Mouse (Mus musculus) CH12.LX (cell line): Measurements from ENCODE around the gene Kif3b. TPM values are rescaled to one million over a fixed set of nuclear protein-coding genes. Genes with fewer than 3 reads are reported as not detected.

ENCODE experiments used
- DNase-seq: peaks from one replicate; pipeline ENCODE4 v3.0.0-alpha.2; 2013; ENCODE audit errors: extremely low read depth
- H3K27ac ChIP-seq: 2 replicates; pipeline ENCODE4 v1.5.1; 2012; ENCODE audit warnings: low read depth, mild to moderate bottlenecking, control low read depth, moderate library complexity; ENCODE audit not compliant: insufficient read depth
- H3K27me3 ChIP-seq: replicated peaks from 2 replicates; pipeline ENCODE3; 2012; ENCODE audit warnings: inconsistent platforms
- H3K36me3 ChIP-seq, 2 experiments: replicated peaks in 1 of 2; 2 replicates each; pipeline versions ENCODE3 to v1.6.1; 2012; ENCODE audit warnings: inconsistent platforms in 1 of 2, low read length in 1 of 2, mild to moderate bottlenecking in 1 of 2, mixed read lengths in 1 of 2, moderate library complexity in 1 of 2; ENCODE audit not compliant: control insufficient read depth in 1 of 2, insufficient read depth in 1 of 2
- H3K4me1 ChIP-seq, 2 experiments: 2 replicates each; pipeline ENCODE4 v1.6.1; 2012; ENCODE audit warnings: inconsistent platforms in 1 of 2, moderate library complexity in 1 of 2; ENCODE audit not compliant: insufficient read depth in 2 of 2, control insufficient read depth in 1 of 2
- H3K4me2 ChIP-seq: 2 replicates; pipeline ENCODE4 v1.6.1; 2012; ENCODE audit warnings: low read depth, mild to moderate bottlenecking, control low read depth; ENCODE audit not compliant: poor library complexity, insufficient read depth, severe bottlenecking
- H3K4me3 ChIP-seq, 3 experiments: fragments of 150-350 bp in 1 of 3; sonication (generic) in 1 of 3; replicated peaks in 1 of 3; 2 replicates each; pipeline versions ENCODE3 to v1.5.1; 2011 to 2012; ENCODE audit warnings: low read depth in 2 of 3, low read length in 2 of 3, mild to moderate bottlenecking in 2 of 3, moderate library complexity in 2 of 3, control low read depth in 1 of 3, improper control_type of control experiment in 1 of 3, inconsistent platforms in 1 of 3, mixed read lengths in 1 of 3; ENCODE audit not compliant: poor library complexity in 1 of 3
- H3K79me2 ChIP-seq: replicated peaks from 2 replicates; pipeline ENCODE4 v1.6.1; 2012; ENCODE audit warnings: mild to moderate bottlenecking, moderate library complexity; ENCODE audit not compliant: control insufficient read depth, poor library complexity, insufficient read depth, severe bottlenecking; ENCODE audit errors: extremely low read depth
- H3K9ac ChIP-seq: 2 replicates; pipeline ENCODE4 v1.6.1; 2012; ENCODE audit warnings: low read depth, mild to moderate bottlenecking, control low read depth, moderate library complexity; ENCODE audit not compliant: insufficient read depth
- H3K9me3 ChIP-seq: replicated peaks from 2 replicates; pipeline ENCODE3; 2012; ENCODE audit warnings: low read length, inconsistent platforms, mixed read lengths
- BHLHE40 ChIP-seq: IDR thresholded peaks from 2 replicates; pipeline ENCODE4 v1.6.1; 2011; ENCODE audit warnings: mild to moderate bottlenecking, low read depth, low read length, improper control_type of control experiment
- CHD1 ChIP-seq: IDR thresholded peaks from 2 replicates; pipeline ENCODE4 v1.6.1; 2012; ENCODE audit warnings: low read depth, low read length, improper control_type of control experiment, inconsistent platforms
- CTCF ChIP-seq, 2 experiments: IDR thresholded peaks in 1 of 2; conservative IDR thresholded peaks in 1 of 2; 2 replicates each; pipeline ENCODE4 v1.5.1; 2011 to 2012; ENCODE audit warnings: low read depth in 2 of 2, low read length in 2 of 2, improper control_type of control experiment in 1 of 2, inconsistent platforms in 1 of 2, mild to moderate bottlenecking in 1 of 2, moderate library complexity in 1 of 2
- E2F4 ChIP-seq: IDR thresholded peaks from 2 replicates; pipeline ENCODE4 v1.6.1; 2011; ENCODE audit warnings: low read depth, low read length, improper control_type of control experiment; ENCODE audit not compliant: insufficient replicate concordance
- ETS1 ChIP-seq: conservative IDR thresholded peaks from 2 replicates; pipeline ENCODE4 v1.6.1; 2012; ENCODE audit warnings: low read depth, mild to moderate bottlenecking, inconsistent platforms, low read length, improper control_type of control experiment, moderate library complexity
- HCFC1 ChIP-seq: IDR thresholded peaks from 2 replicates; pipeline ENCODE4 v1.6.1; 2012; ENCODE audit warnings: low read depth, mild to moderate bottlenecking, inconsistent platforms, low read length, improper control_type of control experiment
- JUN ChIP-seq: IDR thresholded peaks from 2 replicates; pipeline ENCODE4 v1.6.1; 2011; ENCODE audit warnings: low read depth, mild to moderate bottlenecking, low read length, improper control_type of control experiment, moderate library complexity; ENCODE audit not compliant: insufficient read depth
- JUND ChIP-seq: conservative IDR thresholded peaks from 2 replicates; pipeline ENCODE4 v1.6.1; 2011; ENCODE audit warnings: low read depth, low read length, improper control_type of control experiment
- KAT2A ChIP-seq: IDR thresholded peaks from 2 replicates; pipeline ENCODE4 v1.6.1; 2012; ENCODE audit warnings: low read length, improper control_type of control experiment, inconsistent platforms; ENCODE audit not compliant: insufficient replicate concordance
- MAFK ChIP-seq: IDR thresholded peaks from 2 replicates; pipeline ENCODE4 v1.6.1; 2011; ENCODE audit warnings: low read length, improper control_type of control experiment; ENCODE audit not compliant: insufficient replicate concordance
- MAZ ChIP-seq: IDR thresholded peaks from 2 replicates; pipeline ENCODE4 v1.6.1; 2012; ENCODE audit warnings: low read depth, mild to moderate bottlenecking, inconsistent platforms, low read length, improper control_type of control experiment, moderate library complexity
- MEF2A ChIP-seq: IDR thresholded peaks from 2 replicates; pipeline ENCODE4 v1.6.1; 2014; ENCODE audit warnings: low read depth, mild to moderate bottlenecking, inconsistent platforms, low read length, improper control_type of control experiment, borderline replicate concordance
- NRF1 ChIP-seq: IDR thresholded peaks from 2 replicates; pipeline ENCODE4 v1.6.1; 2014; ENCODE audit warnings: low read depth, mild to moderate bottlenecking, inconsistent platforms, low read length, improper control_type of control experiment, moderate library complexity
- POLR2AphosphoS2 ChIP-seq: IDR thresholded peaks from 2 replicates; pipeline ENCODE4 v1.6.1; 2011; ENCODE audit warnings: low read depth, low read length, improper control_type of control experiment
- RAD21 ChIP-seq: IDR thresholded peaks from 2 replicates; pipeline ENCODE4 v1.6.1; 2011; ENCODE audit warnings: low read depth, mild to moderate bottlenecking, low read length, improper control_type of control experiment, moderate library complexity
- RCOR1 ChIP-seq: conservative IDR thresholded peaks from 2 replicates; pipeline ENCODE4 v1.6.1; 2012; ENCODE audit warnings: low read depth, mild to moderate bottlenecking, inconsistent platforms, low read length, improper control_type of control experiment
- SMC3 ChIP-seq: IDR thresholded peaks from 2 replicates; pipeline ENCODE4 v1.6.1; 2011; ENCODE audit warnings: low read depth, low read length, improper control_type of control experiment
- TBP ChIP-seq: conservative IDR thresholded peaks from 2 replicates; pipeline ENCODE4 v1.6.1; 2011; ENCODE audit warnings: low read depth, low read length, improper control_type of control experiment
- USF2 ChIP-seq: conservative IDR thresholded peaks from 2 replicates; pipeline ENCODE4 v1.6.1; 2011; ENCODE audit warnings: low read depth, low read length, improper control_type of control experiment
- ZKSCAN1 ChIP-seq: IDR thresholded peaks from 2 replicates; pipeline ENCODE4 v1.6.1; 2012; ENCODE audit warnings: low read depth, inconsistent platforms, low read length, improper control_type of control experiment, borderline replicate concordance
- ZMIZ1 ChIP-seq: IDR thresholded peaks from 2 replicates; pipeline ENCODE4 v1.6.1; 2012; ENCODE audit warnings: low read depth, mild to moderate bottlenecking, inconsistent platforms, low read length, improper control_type of control experiment
- ZNF384 ChIP-seq: IDR thresholded peaks from 2 replicates; pipeline ENCODE4 v1.6.1; 2012; ENCODE audit warnings: low read depth, low read length, improper control_type of control experiment, inconsistent platforms
- dilution Hi-C: fragments of 300-500 bp; cut with MboI; formaldehyde crosslinking; loops from 2 replicates; pipeline ENCODE4 v1.14.3; 2020; ENCODE audit warnings: low sequenced_read_pairs; ENCODE audit not compliant: extremely low pct_unique_long_range_greater_than_20kb, extremely low pct_ligation_motif_present
- in situ Hi-C: fragments of 300-500 bp; cut with MboI; formaldehyde crosslinking; loops from 3 replicates; pipeline ENCODE4 v1.14.3; 2019; ENCODE audit warnings: low sequenced_read_pairs, low pct_ligation_motif_present, low pct_unique_long_range_greater_than_20kb, mixed read lengths
- polyA plus RNA-seq: library from polyadenylated mRNA; unstranded; fragments of >175 nt; gene quantifications from 2 replicates; pipeline ENCODE4 v1.2.1, GENCODE M21; 2012; ENCODE audit warnings: low read depth; ENCODE audit not compliant: insufficient read length
- total RNA-seq, 2 experiments: library from RNA; depleted of rRNA; stranded (reverse); fragments of 300-350 nt in 1 of 2; fragments of >200 nt in 1 of 2; gene quantifications; 2 replicates each; pipeline ENCODE4 v1.2.3; 2012 to 2014

The Kif3b gene
- total and polyA plus RNA-seq, 3 experiments: 8.5 to 16.5 (median 10.6) TPM

GRCm38 (mm10) chr2:153332981-153333380 lies 41.8 kb downstream of the Kif3b start:
- H3K4me1 ChIP-seq: peaks cover 2 to 13% of the 10 kb centered on the region in 2 experiments; a peak in 3 of 4 replicates
- no peaks in the 10 kb centered on the region for H3K27me3 ChIP-seq
- no peak for DNase-seq
- no peaks in the 10 kb centered on the region for H3K9me3 ChIP-seq
- H3K27ac ChIP-seq: no peak overlapping the region
- no peaks in the 10 kb centered on the region for H3K79me2 ChIP-seq
- peaks cover 22 to 51% of the 10 kb centered on the region in 2 experiments for H3K36me3 ChIP-seq
- no peak overlapping the region for H3K4me2 ChIP-seq
- in situ Hi-C loops (no loop called here), dilution Hi-C loops (no loop called here)
- no peak overlapping the region for H3K9ac ChIP-seq
- H3K4me3 ChIP-seq: no peak overlapping the region
- TF ChIP-seq ZNF384 (no peak), ZMIZ1 (no peak), MAFK (no peak)
- TF ChIP-seq, all 38 proteins: peak for 0

GRCm38 (mm10) chr2:153333822-153334232 lies 42.6 kb downstream of the Kif3b start:
- Histone ChIP-seq H3K27ac (no peak overlapping the region), H3K9me3 (no peaks in the 10 kb centered on the region), H3K36me3 (peaks cover 19 to 45% of the 10 kb centered on the region in 2 experiments), H3K4me3 (no peak overlapping the region), H3K4me2 (no peak overlapping the region), H3K27me3 (no peaks in the 10 kb centered on the region), H3K79me2 (no peaks in the 10 kb centered on the region), H3K4me1 (peaks cover 2 to 13% of the 10 kb centered on the region in 2 experiments; a peak in 3 of 4 replicates), H3K9ac (no peak overlapping the region)
- in situ Hi-C loops: no loop called here
- TF ChIP-seq POLR2AphosphoS2: no peak
- no peak for TF ChIP-seq KAT2A
- no peak for TF ChIP-seq RCOR1
- TF ChIP-seq RAD21: no peak
- no peak for TF ChIP-seq NRF1
- dilution Hi-C loops: no loop called here
- no peak for DNase-seq

DNA sequence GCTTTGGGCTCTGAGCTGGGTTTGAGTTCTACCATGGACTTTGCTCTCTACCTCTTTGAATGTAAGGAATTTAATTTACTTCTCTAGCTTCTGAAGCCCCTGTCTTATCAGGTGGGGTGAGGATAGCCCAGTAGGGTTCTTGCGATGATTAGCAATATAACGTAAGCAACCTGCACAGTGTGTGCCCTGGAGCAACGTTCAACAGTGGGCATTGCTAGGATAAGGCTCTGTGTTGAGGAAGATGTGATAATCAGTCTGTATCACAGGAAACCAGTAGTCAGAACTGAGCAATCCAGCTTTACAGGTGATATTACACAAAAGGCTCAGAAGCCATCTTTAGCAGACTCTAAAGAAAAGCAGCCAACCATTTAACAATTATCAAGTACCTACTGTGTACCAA lies 43.1 kb downstream of the Kif3b start:
- no peak overlapping the region for H3K27ac ChIP-seq
- DNase-seq: no peak

More for the DNA sequence above, 43.1 kb downstream of the Kif3b start:
- no peak overlapping the region for H3K9ac ChIP-seq
- TF ChIP-seq E2F4 (no peak), CTCF (conservative IDR thresholded peaks at IDR 0.05 in 1 of 2, IDR thresholded peaks at IDR 0.05 in 1 of 2; ENCODE audit: low read depth in 2 of 2, low read length in 2 of 2) (no peak), MAFK (no peak), KAT2A (no peak), ZNF384 (no peak), ETS1 (no peak), JUN (no peak), TBP (no peak), ZKSCAN1 (no peak), POLR2AphosphoS2 (no peak), NRF1 (no peak), BHLHE40 (no peak), MEF2A (no peak), HCFC1 (no peak), MAZ (no peak), SMC3 (no peak), USF2 (no peak), RAD21 (no peak), JUND (no peak), CHD1 (no peak)
- H3K36me3 ChIP-seq: peaks cover 17 to 43% of the 10 kb centered on the region in 2 experiments
- in situ Hi-C loops: no loop called here
- H3K27me3 ChIP-seq: no peaks in the 10 kb centered on the region
- no peak overlapping the region for H3K4me3 ChIP-seq
- dilution Hi-C loops: no loop called here
- peaks cover 2 to 13% of the 10 kb centered on the region in 2 experiments; a peak in 3 of 4 replicates for H3K4me1 ChIP-seq
- no peak overlapping the region for H3K4me2 ChIP-seq
- no peaks in the 10 kb centered on the region for H3K9me3 ChIP-seq
- no peaks in the 10 kb centered on the region for H3K79me2 ChIP-seq
